ENCODE assay signal across 25 mouse cellular contexts in genomic region chr4:150793146-150793545, GRCm38 (mm10).
"Had no signal": no experiment of that assay in that cellular context is flagged by ENCODE, and none has a peak within 500 bp of the region (broad histone marks: within the 10 kb centered on the region; RNA-seq: fewer than 3 reads in every experiment).

No protein-coding gene starts in this region.

- H3K27me3 ChIP-seq: heart, embryonic 13.5 days; heart, embryonic 15.5 days; hindbrain, embryonic 13.5 days; kidney, embryonic 15.5 days; limb, embryonic 13.5 days; limb, embryonic 15.5 days; liver, embryonic 13.5 days had no signal

- ATAC-seq: forebrain, postnatal 0 days; hindbrain, postnatal 0 days; intestine, embryonic 16.5 days had no signal

- H3K36me3 ChIP-seq: heart, embryonic 13.5 days; heart, embryonic 15.5 days; hindbrain, embryonic 13.5 days; kidney, embryonic 15.5 days; limb, embryonic 13.5 days; limb, embryonic 15.5 days; liver, embryonic 13.5 days had no signal

- H3K9ac ChIP-seq: forebrain, postnatal 0 days; heart, embryonic 13.5 days; heart, embryonic 15.5 days; hindbrain, embryonic 13.5 days; kidney, embryonic 15.5 days; limb, embryonic 13.5 days; limb, embryonic 15.5 days; liver, embryonic 13.5 days had no signal

- H3K4me2 ChIP-seq: heart, embryonic 11.5 days; heart, embryonic 13.5 days; heart, embryonic 15.5 days; hindbrain, embryonic 13.5 days; kidney, embryonic 15.5 days; limb, embryonic 13.5 days; limb, embryonic 15.5 days; liver, embryonic 13.5 days had no signal

- H3K4me3 ChIP-seq: heart, embryonic 13.5 days; heart, embryonic 15.5 days; hindbrain, embryonic 13.5 days; kidney, embryonic 15.5 days; limb, embryonic 13.5 days; limb, embryonic 15.5 days; liver, embryonic 13.5 days had no signal

- DNase-seq: forebrain, postnatal 0 days; gastrocnemius, postnatal 10 days; gastrocnemius, postnatal 25 days; heart, adult 18-20 months; heart, postnatal 14 days; heart, postnatal 36 days; kidney, adult 11 months; kidney, adult 2 months; kidney, adult 9 months; kidney, postnatal 14 days; kidney, postnatal 36 days; layer of hippocampus, adult 9-11 months; layer of hippocampus, postnatal 36 days; left cerebral cortex, postnatal 4 days; liver, embryonic 13.5 days had no signal

- H3K4me1 ChIP-seq: heart, embryonic 15.5 days had no signal

- H3K9me3 ChIP-seq: heart, embryonic 13.5 days; heart, embryonic 15.5 days; hindbrain, embryonic 13.5 days; kidney, embryonic 15.5 days; limb, embryonic 13.5 days; limb, embryonic 15.5 days; liver, embryonic 13.5 days had no signal

- H3K27ac ChIP-seq: heart, embryonic 13.5 days; heart, embryonic 15.5 days; hindbrain, embryonic 13.5 days; hindbrain, postnatal 0 days; kidney, embryonic 15.5 days; kidney, postnatal 0 days; limb, embryonic 13.5 days; limb, embryonic 15.5 days; liver, embryonic 13.5 days had no signal
